Mouse (Mus musculus): ENCODE results near the gene Hmgb1.

Hmgb1 gene

GRCm38 (mm10) chr5:149101869-149102268 lies 82.4 kb downstream of the Hmgb1 start:
- Histone ChIP-seq H3K36me3 (ENCODE audit: insufficient read depth, low read length) (no peaks in the 10 kb centered on the region), H3K4me3 (replicated peaks; ENCODE audit: low read length) (no peak overlapping the region), H3K9me3 (ENCODE audit: low read length) (no peaks in the 10 kb centered on the region), H3K27me3 (ENCODE audit: insufficient read depth, low read length) (peaks cover 27% of the 10 kb centered on the region), H3K4me1 (replicated peaks; ENCODE audit: low read depth, low read length) (no peaks in the 10 kb centered on the region)
- TF ChIP-seq NANOG (IDR thresholded peaks at IDR 0.05; ENCODE audit: borderline replicate concordance, low read length): no peak
- TF ChIP-seq CTCF (conservative IDR thresholded peaks at IDR 0.05; ENCODE audit: low read length): peak; percentile 95

- peaks cover 16% of the 10 kb centered on the region for H3K4me1 ChIP-seq (replicated peaks; ENCODE audit: low read depth, low read length)
- H3K27me3 ChIP-seq (ENCODE audit: insufficient read depth, low read length): peaks cover 30% of the 10 kb centered on the region
- H3K4me3 ChIP-seq (replicated peaks; ENCODE audit: low read length): no peak overlapping the region
- H3K36me3 ChIP-seq (ENCODE audit: insufficient read depth, low read length): no peaks in the 10 kb centered on the region
- no peak for TF ChIP-seq CTCF (conservative IDR thresholded peaks at IDR 0.05; ENCODE audit: low read length)
- TF ChIP-seq NANOG (IDR thresholded peaks at IDR 0.05; ENCODE audit: borderline replicate concordance, low read length): no peak
- no peak for TF ChIP-seq POU5F1 (IDR thresholded peaks at IDR 0.05; ENCODE audit: borderline replicate concordance, low read length)
- H3K9me3 ChIP-seq (ENCODE audit: low read length): no peaks in the 10 kb centered on the region
Observed at GRCm38 (mm10) chr5:149100091-149100490, 84.2 kb downstream of the Hmgb1 start.

GRCm38 (mm10) chr5:149099009-149099408 lies 85.3 kb downstream of the Hmgb1 start:
- no peak overlapping the region for H3K4me3 ChIP-seq (replicated peaks; ENCODE audit: low read length)
- H3K9me3 ChIP-seq (ENCODE audit: low read length): no peaks in the 10 kb centered on the region
- TF ChIP-seq CTCF (conservative IDR thresholded peaks at IDR 0.05; ENCODE audit: low read length) (no peak), NANOG (IDR thresholded peaks at IDR 0.05; ENCODE audit: borderline replicate concordance, low read length) (no peak), POU5F1 (IDR thresholded peaks at IDR 0.05; ENCODE audit: borderline replicate concordance, low read length) (no peak)
- H3K36me3 ChIP-seq (ENCODE audit: insufficient read depth, low read length): no peaks in the 10 kb centered on the region
- peaks cover 32% of the 10 kb centered on the region for H3K27me3 ChIP-seq (ENCODE audit: insufficient read depth, low read length)
- peaks cover 23% of the 10 kb centered on the region for H3K4me1 ChIP-seq (replicated peaks; ENCODE audit: low read depth, low read length)

GRCm38 (mm10) chr5:149097841-149098240 lies 86.4 kb downstream of the Hmgb1 start:
- Histone ChIP-seq H3K36me3 (ENCODE audit: insufficient read depth, low read length) (no peaks in the 10 kb centered on the region), H3K4me3 (replicated peaks; ENCODE audit: low read length) (no peak overlapping the region), H3K9me3 (ENCODE audit: low read length) (no peaks in the 10 kb centered on the region), H3K4me1 (replicated peaks; ENCODE audit: low read depth, low read length) (peaks cover 23% of the 10 kb centered on the region), H3K27me3 (ENCODE audit: insufficient read depth, low read length) (peaks cover 35% of the 10 kb centered on the region)
- TF ChIP-seq NANOG (IDR thresholded peaks at IDR 0.05; ENCODE audit: borderline replicate concordance, low read length): no peak
- no peak for TF ChIP-seq CTCF (conservative IDR thresholded peaks at IDR 0.05; ENCODE audit: low read length)
- no peak for TF ChIP-seq POU5F1 (IDR thresholded peaks at IDR 0.05; ENCODE audit: borderline replicate concordance, low read length)

- Histone ChIP-seq H3K4me3 (replicated peaks; ENCODE audit: low read length) (peak overlapping the region; percentile 43; the same call in 1 of the 2 replicates), H3K4me1 (replicated peaks; ENCODE audit: low read depth, low read length) (peaks cover 28% of the 10 kb centered on the region), H3K27me3 (ENCODE audit: insufficient read depth, low read length) (peaks cover 37% of the 10 kb centered on the region), H3K9me3 (ENCODE audit: low read length) (no peaks in the 10 kb centered on the region), H3K36me3 (ENCODE audit: insufficient read depth, low read length) (no peaks in the 10 kb centered on the region)
- TF ChIP-seq CTCF (conservative IDR thresholded peaks at IDR 0.05; ENCODE audit: low read length) (no peak), NANOG (IDR thresholded peaks at IDR 0.05; ENCODE audit: borderline replicate concordance, low read length) (no peak), POU5F1 (IDR thresholded peaks at IDR 0.05; ENCODE audit: borderline replicate concordance, low read length) (no peak)
Observed at GRCm38 (mm10) chr5:149096284-149096683, 88.0 kb downstream of the Hmgb1 start.

GRCm38 (mm10) chr5:149092926-149093325 lies 91.4 kb downstream of the Hmgb1 start:
- TF ChIP-seq CTCF (conservative IDR thresholded peaks at IDR 0.05; ENCODE audit: low read length): no peak
- TF ChIP-seq POU5F1 (IDR thresholded peaks at IDR 0.05; ENCODE audit: borderline replicate concordance, low read length): no peak
- TF ChIP-seq NANOG (IDR thresholded peaks at IDR 0.05; ENCODE audit: borderline replicate concordance, low read length): no peak
- Histone ChIP-seq H3K9me3 (ENCODE audit: low read length) (no peaks in the 10 kb centered on the region), H3K27me3 (ENCODE audit: insufficient read depth, low read length) (peaks cover 38% of the 10 kb centered on the region), H3K4me1 (replicated peaks; ENCODE audit: low read depth, low read length) (peaks cover 31% of the 10 kb centered on the region), H3K4me3 (replicated peaks; ENCODE audit: low read length) (no peak overlapping the region), H3K36me3 (ENCODE audit: insufficient read depth, low read length) (no peaks in the 10 kb centered on the region)

GRCm38 (mm10) chr5:149092526-149092925 lies 91.8 kb downstream of the Hmgb1 start:
- H3K4me3 ChIP-seq (replicated peaks; ENCODE audit: low read length): no peak overlapping the region
- H3K4me1 ChIP-seq (replicated peaks; ENCODE audit: low read depth, low read length): peaks cover 31% of the 10 kb centered on the region
- no peaks in the 10 kb centered on the region for H3K36me3 ChIP-seq (ENCODE audit: insufficient read depth, low read length)
- H3K27me3 ChIP-seq (ENCODE audit: insufficient read depth, low read length): peaks cover 38% of the 10 kb centered on the region
- no peaks in the 10 kb centered on the region for H3K9me3 ChIP-seq (ENCODE audit: low read length)
- TF ChIP-seq CTCF (conservative IDR thresholded peaks at IDR 0.05; ENCODE audit: low read length): no peak
- no peak for TF ChIP-seq POU5F1 (IDR thresholded peaks at IDR 0.05; ENCODE audit: borderline replicate concordance, low read length)
- no peak for TF ChIP-seq NANOG (IDR thresholded peaks at IDR 0.05; ENCODE audit: borderline replicate concordance, low read length)

- H3K4me1 ChIP-seq (replicated peaks; ENCODE audit: low read depth, low read length): peaks cover 26% of the 10 kb centered on the region
- no peaks in the 10 kb centered on the region for H3K9me3 ChIP-seq (ENCODE audit: low read length)
- no peaks in the 10 kb centered on the region for H3K36me3 ChIP-seq (ENCODE audit: insufficient read depth, low read length)
- peak overlapping the region; percentile 43 for H3K4me3 ChIP-seq (replicated peaks; ENCODE audit: low read length)
- H3K27me3 ChIP-seq (ENCODE audit: insufficient read depth, low read length): peaks cover 36% of the 10 kb centered on the region
- no peak for TF ChIP-seq NANOG (IDR thresholded peaks at IDR 0.05; ENCODE audit: borderline replicate concordance, low read length)
- no peak for TF ChIP-seq POU5F1 (IDR thresholded peaks at IDR 0.05; ENCODE audit: borderline replicate concordance, low read length)
Observed at GRCm38 (mm10) chr5:149091256-149091655, 93.0 kb downstream of the Hmgb1 start.

GRCm38 (mm10) chr5:149089860-149090259 lies 94.4 kb downstream of the Hmgb1 start:
- Histone ChIP-seq H3K4me3 (replicated peaks; ENCODE audit: low read length) (no peak overlapping the region), H3K4me1 (replicated peaks; ENCODE audit: low read depth, low read length) (peaks cover 20% of the 10 kb centered on the region), H3K9me3 (ENCODE audit: low read length) (no peaks in the 10 kb centered on the region), H3K36me3 (ENCODE audit: insufficient read depth, low read length) (no peaks in the 10 kb centered on the region), H3K27me3 (ENCODE audit: insufficient read depth, low read length) (peaks cover 44% of the 10 kb centered on the region)
- TF ChIP-seq NANOG (IDR thresholded peaks at IDR 0.05; ENCODE audit: borderline replicate concordance, low read length) (no peak), CTCF (conservative IDR thresholded peaks at IDR 0.05; ENCODE audit: low read length) (no peak), POU5F1 (IDR thresholded peaks at IDR 0.05; ENCODE audit: borderline replicate concordance, low read length) (no peak)
